Mouse (Mus musculus) forebrain, embryonic 10.5 days (tissue): ENCODE results near the gene Xpnpep1. TPM values are rescaled to one million over a fixed set of nuclear protein-coding genes. Genes with fewer than 3 reads are reported as not detected.

Source experiments
- DNase-seq: peaks from one replicate; pipeline ENCODE4 v3.0.0-alpha.2; 2017; ENCODE audit warnings: low spot score; ENCODE audit errors: extremely low spot score
- H3K27ac ChIP-seq: fragments of 300-500 bp; sonication (generic); 2 replicates; pipeline ENCODE4 v1.5.1; 2016; ENCODE audit warnings: mild to moderate bottlenecking
- H3K27me3 ChIP-seq: fragments of 300-500 bp; sonication (generic); 2 replicates; pipeline ENCODE4 v1.6.1; 2016; ENCODE audit warnings: mild to moderate bottlenecking; ENCODE audit not compliant: poor library complexity, severe bottlenecking
- H3K36me3 ChIP-seq: fragments of 300-500 bp; sonication (generic); replicated peaks from 2 replicates; pipeline ENCODE4 v1.6.1; 2016; ENCODE audit warnings: mild to moderate bottlenecking, moderate library complexity
- H3K4me1 ChIP-seq: fragments of 300-500 bp; sonication (generic); 2 replicates; pipeline ENCODE4 v1.6.1; 2016
- H3K4me3 ChIP-seq: fragments of 300-500 bp; sonication (generic); 2 replicates; pipeline ENCODE4 v1.5.1; 2016; ENCODE audit warnings: mild to moderate bottlenecking, moderate library complexity
- H3K9me3 ChIP-seq: fragments of 300-500 bp; sonication (generic); 2 replicates; pipeline ENCODE4 v1.6.1; 2016; ENCODE audit warnings: mild to moderate bottlenecking, moderate library complexity
- WGBS: fragments of 180-500 bp; shearing (Covaris S2); methylation state at CpG from one replicate; pipeline ENCODE4 v1.1.7; 2016; 5-methylcytosine and 5-hydroxymethylcytosine counted together
- polyA plus RNA-seq: library from polyadenylated mRNA; unstranded; fragments of >200 nt; fragmentation: Nextera tagmentation; extraction: Ambion mirVana; gene quantifications from 2 replicates; pipeline ENCODE4 v1.2.1, GENCODE M21; 2016

Xpnpep1 gene
- polyA plus RNA-seq, 1 experiment from 2014 or later = 156 TPM

DNA sequence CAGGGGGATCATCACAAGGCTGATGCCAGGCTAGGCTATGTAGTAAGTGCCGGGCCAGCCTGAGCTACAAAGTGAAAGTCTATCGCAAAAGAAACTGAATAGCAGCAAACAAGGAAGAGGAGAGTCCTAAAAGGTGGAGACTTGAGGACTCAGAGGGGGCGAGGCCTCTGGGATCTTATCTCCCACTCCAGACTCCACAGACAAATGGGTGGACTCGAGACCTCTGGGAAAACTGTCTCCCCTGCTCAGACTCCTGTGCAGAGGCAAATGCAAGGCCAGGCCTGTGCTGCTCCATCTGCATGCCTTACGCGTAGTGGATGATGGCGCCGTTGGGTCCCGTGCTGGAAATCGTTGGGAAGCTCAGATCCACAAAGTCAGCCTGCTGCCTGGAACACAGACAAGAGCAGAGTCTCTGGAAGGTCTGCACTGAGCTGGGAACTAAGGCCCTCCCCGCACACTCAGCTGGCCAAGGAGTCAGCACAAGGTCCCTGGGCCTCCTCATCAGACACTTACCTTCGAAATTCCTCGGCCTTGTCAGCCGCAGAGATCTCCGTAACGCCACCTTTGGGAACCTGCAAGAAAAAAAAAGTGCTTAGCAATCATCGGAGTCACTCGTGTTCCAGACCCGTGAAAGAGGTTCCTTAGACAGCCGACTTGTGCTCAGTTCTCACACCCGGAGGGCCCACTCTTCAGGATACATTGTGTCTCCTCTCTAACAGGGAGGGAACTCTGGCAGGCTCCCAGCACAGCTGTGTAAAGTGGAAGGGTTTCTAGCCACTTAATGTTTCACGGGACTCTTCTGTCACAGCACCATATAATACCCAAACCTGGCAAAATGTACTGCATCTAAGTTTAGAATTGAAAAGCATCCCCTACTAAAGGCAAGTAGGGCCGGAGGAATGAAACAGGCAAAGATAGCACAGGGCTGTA is 37.6 kb downstream of the Xpnpep1 start:
- DNase-seq = no peak
- no peak overlapping the region for H3K4me3 ChIP-seq
- no peak overlapping the region for H3K27ac ChIP-seq
- H3K27me3 ChIP-seq = no peaks in the 10 kb centered on the region
- H3K36me3 ChIP-seq = peaks cover 100% of the 10 kb centered on the region
- no peaks in the 10 kb centered on the region for H3K4me1 ChIP-seq
- 93% methylated on average over 23 of the region's 23 CpGs for WGBS
- no peaks in the 10 kb centered on the region for H3K9me3 ChIP-seq

DNA sequence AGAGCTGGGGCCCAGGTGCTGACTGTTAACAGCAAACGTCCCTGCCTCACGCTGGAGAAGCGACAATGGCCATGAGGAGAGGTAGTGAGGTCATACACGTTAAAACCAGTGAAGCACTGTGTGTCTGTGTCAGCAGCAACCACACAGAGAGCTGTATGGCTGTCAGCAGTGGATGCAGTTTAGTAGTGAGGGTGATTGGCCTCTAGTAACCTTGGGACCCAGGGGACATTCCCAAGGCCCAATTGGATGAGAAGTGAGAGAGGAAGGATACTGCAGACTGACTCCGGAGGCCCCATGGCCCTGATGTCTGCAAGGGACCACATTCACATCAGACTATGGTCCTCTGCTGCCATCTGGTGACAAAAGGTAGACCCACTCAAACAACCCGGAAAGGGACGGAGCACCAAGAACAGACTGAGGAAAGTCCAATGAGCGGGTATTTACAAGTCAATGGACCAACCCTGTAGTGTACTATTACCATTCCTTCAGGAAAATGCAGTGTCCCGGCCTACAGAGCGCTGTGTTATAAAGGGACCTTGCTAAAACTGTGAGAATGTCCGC is 47.1 kb downstream of the Xpnpep1 start:
- Histone ChIP-seq H3K9me3 (no peaks in the 10 kb centered on the region), H3K27ac (no peak overlapping the region), H3K27me3 (no peaks in the 10 kb centered on the region), H3K4me3 (no peak overlapping the region), H3K36me3 (peaks cover 71% of the 10 kb centered on the region), H3K4me1 (no peaks in the 10 kb centered on the region)
- 84% methylated on average over 11 of the region's 11 CpGs for WGBS
- DNase-seq = no peak

DNA sequence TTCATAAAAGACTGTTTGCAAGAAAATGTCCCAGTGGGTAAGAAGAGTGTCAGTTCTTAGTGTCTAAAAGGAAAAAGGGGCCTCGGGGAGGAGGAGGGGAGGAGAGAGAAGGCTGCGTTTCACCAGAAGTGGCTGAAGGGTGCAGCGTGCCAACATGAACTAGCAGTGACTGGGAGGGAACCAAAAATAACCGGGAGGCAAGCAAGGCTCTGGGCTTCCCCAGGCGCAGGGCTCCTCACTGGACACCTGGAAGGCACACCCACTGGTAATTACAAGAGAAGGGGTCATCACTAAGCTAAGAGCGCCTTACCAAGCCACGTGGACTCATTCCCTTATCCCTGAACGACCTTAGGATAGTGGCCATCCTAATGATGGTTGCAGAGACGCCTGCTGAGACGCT is 48.1 kb downstream of the Xpnpep1 start:
- 93% methylated on average over 10 of the region's 10 CpGs for WGBS

DNA sequence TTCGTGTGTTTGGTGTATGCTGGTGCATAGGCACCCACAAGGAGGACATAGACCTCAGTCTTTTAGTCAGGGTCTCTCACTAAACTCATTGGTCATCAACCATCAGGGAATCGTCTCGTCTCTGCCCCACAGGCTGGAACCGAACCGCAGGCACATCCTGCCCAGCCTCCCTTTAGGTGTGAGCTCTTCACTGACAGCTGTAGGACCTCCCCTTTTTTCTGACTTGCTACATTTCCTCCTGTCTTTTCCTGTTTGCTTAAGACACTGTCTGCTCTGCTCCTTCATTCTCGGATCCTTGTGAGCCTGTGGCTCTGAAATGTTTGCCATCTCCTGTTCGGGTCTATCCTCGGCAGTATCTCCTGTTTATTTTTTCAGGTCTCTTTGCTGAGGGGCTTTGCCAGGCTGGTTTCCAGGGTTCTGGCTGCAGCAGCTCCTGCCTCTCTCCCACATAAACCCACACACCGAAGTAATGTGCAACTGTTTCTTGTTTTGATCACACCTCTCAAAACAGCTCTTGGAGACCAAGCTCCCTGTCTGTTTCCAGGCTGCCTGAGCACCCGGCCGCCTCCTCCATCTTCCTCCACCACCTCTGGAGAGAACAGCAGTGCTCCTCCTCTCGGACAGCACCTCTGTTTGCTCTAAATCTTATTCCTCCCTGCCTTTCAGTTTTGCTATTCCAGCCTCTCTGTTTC is 60.8 kb downstream of the Xpnpep1 start:
- Histone ChIP-seq H3K4me1 (peaks cover 3% of the 10 kb centered on the region; the same call in 1 of the 2 replicates), H3K27me3 (no peaks in the 10 kb centered on the region), H3K4me3 (no peak overlapping the region), H3K9me3 (no peaks in the 10 kb centered on the region), H3K36me3 (no peaks in the 10 kb centered on the region), H3K27ac (no peak overlapping the region)
- WGBS = 86% methylated on average over 12 of the region's 12 CpGs
- no peak for DNase-seq

More for the DNA sequence above, 48.1 kb downstream of the Xpnpep1 start:
- Histone ChIP-seq H3K27ac (no peak overlapping the region), H3K27me3 (no peaks in the 10 kb centered on the region), H3K36me3 (peaks cover 61% of the 10 kb centered on the region), H3K4me3 (no peak overlapping the region), H3K4me1 (no peaks in the 10 kb centered on the region), H3K9me3 (no peaks in the 10 kb centered on the region)
- no peak for DNase-seq

DNA sequence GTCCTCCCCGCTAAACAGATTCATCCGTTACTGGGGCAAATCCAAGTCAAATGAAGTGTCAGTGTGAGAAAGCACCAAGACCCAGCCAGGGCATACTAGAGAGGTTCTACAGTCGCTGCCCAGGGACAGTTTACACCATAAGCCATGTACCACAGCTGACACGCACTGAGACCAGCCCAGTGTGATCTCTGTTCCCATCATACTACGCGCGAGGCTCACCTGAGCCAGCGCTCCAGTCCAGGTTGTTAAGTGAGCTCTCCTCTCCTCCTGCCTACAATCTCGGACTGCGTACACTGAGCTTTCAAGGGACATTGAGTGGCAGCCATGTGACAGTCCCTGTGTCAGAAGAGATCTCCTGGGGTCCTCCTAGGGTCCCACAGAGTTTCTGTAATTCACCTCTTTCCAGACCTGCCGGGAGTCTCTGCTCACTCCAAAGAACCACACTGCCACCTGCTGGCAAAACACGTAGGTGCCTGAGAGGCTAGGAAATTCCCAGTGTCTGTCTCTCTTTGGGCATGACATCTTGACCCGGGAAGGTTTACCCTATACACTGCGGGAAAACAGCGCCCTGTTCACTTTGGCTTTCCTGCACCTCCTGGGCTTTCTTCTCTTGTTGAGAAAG is 64.3 kb downstream of the Xpnpep1 start:
- 53% methylated on average over 15 of the region's 15 CpGs for WGBS
- H3K4me1 ChIP-seq = peaks cover 3% of the 10 kb centered on the region; the same call in 1 of the 2 replicates

DNA sequence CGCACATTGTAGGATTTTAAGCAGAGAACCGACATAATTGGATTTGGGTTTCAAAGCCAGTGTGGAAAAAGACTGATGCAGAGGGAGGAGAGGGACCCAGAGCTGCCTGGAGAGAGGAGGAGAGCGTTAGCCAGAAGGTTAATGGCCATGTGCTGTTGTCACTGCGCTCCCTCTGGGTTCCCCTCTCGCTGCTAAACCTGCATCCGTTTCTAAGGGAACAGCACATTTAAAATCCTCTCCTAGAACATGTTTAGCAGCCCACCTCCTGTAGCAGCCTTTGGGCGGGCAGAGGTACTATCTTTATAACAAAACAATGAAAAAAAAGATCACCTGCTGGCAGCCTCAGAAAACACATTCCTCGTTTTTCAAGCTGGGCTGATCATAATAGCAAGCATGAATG is 73.7 kb downstream of the Xpnpep1 start:
- H3K36me3 ChIP-seq = no peaks in the 10 kb centered on the region
- 39% methylated on average over 8 of the region's 8 CpGs for WGBS
- H3K4me1 ChIP-seq = peaks cover 8% of the 10 kb centered on the region
- H3K4me3 ChIP-seq = no peak overlapping the region
- no peak for DNase-seq
- H3K27ac ChIP-seq = no peak overlapping the region
- no peaks in the 10 kb centered on the region for H3K9me3 ChIP-seq
- no peaks in the 10 kb centered on the region for H3K27me3 ChIP-seq

More for the DNA sequence above, 64.3 kb downstream of the Xpnpep1 start:
- Histone ChIP-seq H3K36me3 (no peaks in the 10 kb centered on the region), H3K4me3 (no peak overlapping the region), H3K9me3 (peaks cover 4% of the 10 kb centered on the region), H3K27me3 (no peaks in the 10 kb centered on the region), H3K27ac (no peak overlapping the region)
- peak; percentile 71 for DNase-seq

DNA sequence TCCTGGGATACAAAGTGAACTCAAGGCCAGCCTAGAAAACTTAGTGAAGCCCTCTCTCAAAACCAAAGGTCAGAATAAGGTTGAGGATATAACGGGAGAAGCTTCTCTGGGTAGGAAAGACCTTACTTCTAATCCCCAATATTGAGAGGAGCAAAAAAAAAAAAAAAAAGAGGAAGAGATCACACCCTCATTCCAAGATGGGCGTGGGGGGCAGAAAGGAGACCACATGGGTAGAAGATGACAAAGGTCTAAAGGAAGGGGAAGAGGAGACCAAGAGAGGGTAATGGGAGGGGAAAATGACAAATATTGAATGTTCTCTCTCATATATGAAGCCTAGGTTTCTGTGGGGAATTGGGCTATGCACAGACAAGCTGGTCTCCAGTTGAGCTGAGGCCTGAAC is 77.3 kb downstream of the Xpnpep1 start:
- Histone ChIP-seq H3K27ac (no peak overlapping the region), H3K4me1 (peaks cover 8% of the 10 kb centered on the region), H3K4me3 (no peak overlapping the region), H3K27me3 (no peaks in the 10 kb centered on the region), H3K9me3 (no peaks in the 10 kb centered on the region), H3K36me3 (no peaks in the 10 kb centered on the region)
- WGBS = 88% methylated on average over 2 of the region's 2 CpGs
- DNase-seq = no peak

DNA sequence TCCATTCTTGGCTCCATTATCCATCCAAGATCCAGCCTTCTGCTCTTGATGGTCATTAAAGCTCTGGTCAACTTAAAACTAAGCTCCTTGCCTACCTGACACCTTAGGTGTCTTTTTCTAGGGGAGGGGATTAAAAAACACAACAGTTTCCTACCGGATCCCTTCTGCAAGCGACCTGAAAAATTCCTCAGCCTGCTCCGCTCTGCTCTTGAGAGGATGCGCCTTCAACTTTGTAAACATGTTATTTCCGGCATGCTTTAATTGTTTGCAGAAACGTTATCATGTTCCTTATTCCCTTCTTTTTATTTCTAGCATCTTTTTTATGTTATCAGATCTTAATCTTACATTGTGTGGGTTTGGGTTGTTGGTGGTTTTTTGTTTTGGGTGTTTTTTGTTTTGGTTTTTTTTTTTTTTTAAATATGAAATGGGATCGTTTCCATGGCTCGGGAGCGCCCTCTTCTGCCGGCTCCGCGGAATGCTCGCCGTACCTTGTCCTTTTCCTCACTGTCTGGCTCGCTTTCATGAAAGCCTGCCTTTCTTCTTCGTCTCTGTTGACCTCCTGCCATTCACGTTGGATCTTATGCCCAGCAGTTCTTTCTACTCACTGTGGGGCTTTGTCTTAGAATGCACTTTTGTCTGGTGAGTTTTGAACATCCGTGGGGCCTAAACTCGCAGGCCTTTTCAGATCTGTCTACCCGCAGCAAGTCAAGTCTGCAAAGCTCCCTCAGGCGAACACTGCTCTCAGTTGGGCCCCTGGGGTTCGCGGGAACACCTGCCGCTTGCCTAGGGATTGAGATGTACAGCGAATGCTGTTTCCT is 117.1 kb downstream of the Xpnpep1 start:
- WGBS = 13% methylated on average over 25 of the region's 25 CpGs
- H3K4me1 ChIP-seq = peaks cover 7% of the 10 kb centered on the region
- H3K4me3 ChIP-seq = peak overlapping the region; percentile 38
- no peaks in the 10 kb centered on the region for H3K36me3 ChIP-seq
- peak overlapping the region; percentile 74 for H3K27ac ChIP-seq
- H3K9me3 ChIP-seq = peaks cover 8% of the 10 kb centered on the region; the same call in 1 of the 2 replicates
- peak; percentile 57 for DNase-seq
- H3K27me3 ChIP-seq = peaks cover 7% of the 10 kb centered on the region; the same call in 1 of the 2 replicates

DNA sequence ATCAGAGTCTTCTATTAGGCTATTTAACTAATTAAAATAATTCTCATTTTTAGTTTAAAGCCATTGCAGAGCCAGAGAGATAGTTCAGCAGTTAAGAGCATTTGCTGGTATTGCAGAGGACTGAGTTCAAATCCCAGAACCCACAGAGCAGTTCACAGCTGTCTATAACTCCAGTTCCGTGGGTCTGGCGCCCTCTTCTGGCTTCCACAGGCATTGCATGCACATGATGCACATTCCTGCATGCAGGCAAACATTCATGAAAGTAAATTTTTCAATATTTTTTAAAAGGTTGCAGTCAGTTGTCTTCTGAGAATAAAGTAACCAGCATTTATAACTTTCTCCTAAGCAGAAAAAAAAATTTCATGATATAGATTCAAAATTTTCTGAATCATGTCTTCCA is 135.8 kb downstream of the Xpnpep1 start:
- DNase-seq = no peak

DNA sequence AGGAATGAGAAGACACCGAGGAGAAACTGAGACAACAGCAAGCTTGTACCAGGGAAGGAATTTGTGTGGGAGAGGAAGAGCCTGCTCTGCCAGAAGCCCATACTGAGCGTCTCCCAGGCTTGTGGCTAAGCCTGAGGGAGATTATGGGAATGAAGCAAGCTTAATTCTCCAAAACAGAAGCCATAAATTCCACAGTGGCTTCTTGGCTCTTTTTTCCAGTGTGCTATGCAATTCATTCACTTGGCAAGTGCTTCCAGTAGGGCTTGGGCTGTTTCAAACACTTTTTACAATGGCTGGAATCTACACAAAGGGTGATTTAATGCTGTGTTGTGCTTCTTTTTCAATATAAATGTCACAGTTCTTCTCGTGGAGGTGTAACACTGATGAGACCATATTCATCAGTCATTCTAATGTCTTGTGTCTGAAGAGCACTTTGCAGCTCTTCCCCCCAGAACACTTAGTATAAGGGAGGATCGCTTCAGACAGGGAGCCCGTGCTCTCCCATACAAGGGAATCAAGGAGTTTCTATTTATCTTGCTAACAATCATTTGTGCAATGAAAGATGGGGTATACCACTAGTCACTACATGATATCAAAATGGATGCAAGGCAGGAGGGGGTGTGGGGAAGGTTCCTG is 148.1 kb downstream of the Xpnpep1 start:
- Histone ChIP-seq H3K27ac (no peak overlapping the region), H3K4me3 (no peak overlapping the region), H3K4me1 (no peaks in the 10 kb centered on the region), H3K36me3 (no peaks in the 10 kb centered on the region), H3K9me3 (no peaks in the 10 kb centered on the region), H3K27me3 (no peaks in the 10 kb centered on the region)
- DNase-seq = no peak
- 81% methylated on average over 5 of the region's 5 CpGs for WGBS

More for the DNA sequence above, 135.8 kb downstream of the Xpnpep1 start:
- Histone ChIP-seq H3K36me3 (no peaks in the 10 kb centered on the region), H3K27me3 (no peaks in the 10 kb centered on the region), H3K4me3 (no peak overlapping the region), H3K9me3 (no peaks in the 10 kb centered on the region), H3K27ac (no peak overlapping the region), H3K4me1 (no peaks in the 10 kb centered on the region)
- 27% methylated on average over 2 of the region's 2 CpGs for WGBS
